Mouse (Mus musculus) thymus, adult 18-20 months (tissue): ENCODE results near the gene Cers6.

Experiments used
- DNase-seq, 2 experiments: peaks; one replicate each; pipeline ENCODE4 v3.0.0; 2022; ENCODE audit warnings: mixed read lengths in 2 of 2

The Cers6 gene

GRCm38 (mm10) chr2:68917524-68917923 lies 56.3 kb downstream of the Cers6 start:
- DNase-seq, result no peak

DNA sequence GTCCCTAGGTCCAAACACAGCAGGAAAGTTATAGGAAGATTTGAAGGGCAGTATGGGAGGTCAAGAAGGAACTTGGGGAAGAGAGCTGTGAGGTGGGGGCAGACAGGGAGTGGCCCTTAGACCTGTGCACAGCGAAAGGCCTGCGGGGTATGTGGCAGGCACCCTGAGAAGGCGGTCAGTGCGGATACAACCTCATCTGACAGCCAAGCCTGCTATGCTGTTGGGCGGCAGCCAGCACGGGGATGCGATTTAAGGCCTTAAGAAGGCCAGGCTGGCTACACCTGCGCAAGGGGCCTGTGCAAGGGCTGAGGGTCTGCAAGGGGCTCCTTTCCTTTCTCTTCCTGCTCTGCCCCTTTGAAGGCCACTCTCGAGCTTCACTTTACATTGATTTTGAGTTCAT lies 63.1 kb downstream of the Cers6 start:
- no peak for DNase-seq

DNA sequence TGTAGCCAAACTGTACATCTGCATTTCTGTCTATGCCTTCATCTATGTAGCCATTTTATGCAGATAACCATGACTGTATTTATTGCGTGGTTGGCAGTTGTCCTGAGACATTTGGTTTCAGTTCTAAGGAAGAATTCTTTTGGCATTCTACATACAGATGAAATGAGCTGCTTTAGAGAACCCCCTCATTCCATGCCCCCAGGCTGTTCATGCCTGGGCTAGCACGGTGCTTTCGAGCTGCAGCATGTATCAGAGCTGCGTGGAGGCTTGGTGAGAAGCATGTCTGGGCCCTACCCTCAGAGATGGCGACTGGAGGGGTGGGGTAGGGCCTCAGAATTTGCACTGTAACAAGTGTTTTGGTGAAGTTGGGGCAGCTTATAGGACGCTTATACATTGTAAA lies 64.3 kb downstream of the Cers6 start:
- no peak for DNase-seq

- no peak for DNase-seq
Observed at GRCm38 (mm10) chr2:68926913-68927790, 65.9 kb downstream of the Cers6 start.

DNA sequence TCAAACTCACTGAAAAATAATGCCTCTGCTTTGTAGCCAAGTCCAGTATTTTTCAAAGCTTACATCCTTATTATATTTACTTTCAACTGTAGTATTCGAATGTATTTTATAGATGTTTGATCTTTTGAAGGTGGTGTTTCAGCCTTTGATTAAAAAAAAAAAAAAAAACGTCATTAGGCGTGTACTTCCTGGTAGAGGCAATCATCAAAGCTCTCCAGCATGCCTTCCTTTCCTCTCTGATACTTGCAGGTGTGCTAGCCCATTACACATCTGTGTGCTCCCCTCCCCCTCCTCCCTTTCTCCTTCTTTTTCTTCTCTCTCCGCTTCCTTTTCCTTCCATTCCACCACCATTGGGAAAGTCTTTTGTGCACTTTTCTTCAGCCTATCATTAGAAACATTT lies 71.0 kb downstream of the Cers6 start:
- peak in 1 of 2 experiments; percentile 47 for DNase-seq

DNA sequence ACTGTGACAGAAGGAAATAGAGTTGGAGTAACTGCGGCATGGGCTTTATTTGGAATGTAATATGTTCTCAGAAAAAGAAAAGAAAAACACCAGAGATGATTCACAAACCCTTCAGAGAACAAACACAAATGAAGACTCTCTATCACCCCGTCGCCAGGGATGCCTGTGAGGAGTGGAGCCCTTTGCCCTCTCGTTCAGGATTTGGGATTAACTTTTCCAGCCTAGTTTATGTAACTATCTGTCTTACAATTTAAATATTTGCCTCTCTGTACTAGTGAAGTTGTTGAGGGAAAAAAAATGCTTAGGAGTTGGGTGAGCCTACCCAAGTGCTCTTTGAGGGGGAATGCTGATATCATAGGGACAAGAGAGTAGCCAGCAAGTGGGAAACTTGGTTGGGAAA lies 71.4 kb downstream of the Cers6 start:
- no peak for DNase-seq

DNA sequence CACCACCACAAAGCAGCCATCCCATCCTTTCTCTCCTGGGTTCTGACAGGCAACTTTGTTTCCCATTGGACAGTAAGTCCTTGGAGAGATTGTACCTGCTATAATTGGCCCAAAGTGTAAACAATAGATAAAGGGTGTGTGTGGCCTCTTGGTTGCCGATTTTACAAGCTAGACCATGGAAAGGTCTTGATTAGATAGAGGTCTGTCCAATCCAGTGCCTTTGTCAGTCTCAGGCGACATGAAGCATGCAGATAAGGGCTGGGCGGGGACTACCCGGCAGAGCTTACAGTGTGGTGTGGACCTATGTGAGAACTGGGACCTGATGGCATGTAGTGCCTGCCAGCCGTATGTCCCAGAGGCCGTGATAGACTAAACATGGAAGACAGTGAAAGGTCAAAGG lies 73.4 kb downstream of the Cers6 start:
- DNase-seq, result no peak

DNA sequence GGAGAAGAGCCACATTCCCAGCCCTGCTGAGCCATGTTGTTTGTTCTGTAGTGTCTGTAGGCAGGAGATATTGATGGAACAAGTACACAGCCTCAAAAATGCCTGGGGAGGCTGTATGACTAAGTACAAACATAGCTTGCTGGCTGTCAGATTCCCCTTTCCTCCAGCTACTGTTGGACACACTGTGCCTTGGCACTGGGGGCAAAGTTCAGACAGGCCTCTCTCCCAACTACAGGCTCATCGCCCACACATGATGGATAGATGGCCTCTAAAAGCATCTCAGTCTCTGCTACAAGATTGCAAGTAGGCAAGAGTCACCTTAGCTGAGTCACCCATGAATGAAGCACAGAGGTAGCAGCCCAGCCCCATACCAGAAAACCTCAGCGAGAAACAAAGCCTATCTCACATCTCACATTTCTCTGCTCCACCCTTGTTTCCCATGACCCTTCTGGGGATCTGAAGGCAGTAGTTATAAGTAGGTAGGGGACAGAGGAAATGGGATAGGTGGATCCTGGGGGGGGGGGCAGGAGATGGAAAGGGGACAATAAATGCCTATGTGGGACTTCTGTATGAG lies 74.6 kb downstream of the Cers6 start:
- peak in 1 of 2 experiments; percentile 15 for DNase-seq

- DNase-seq, result no peak
Observed at GRCm38 (mm10) chr2:68936773-68937172, 75.5 kb downstream of the Cers6 start.

DNA sequence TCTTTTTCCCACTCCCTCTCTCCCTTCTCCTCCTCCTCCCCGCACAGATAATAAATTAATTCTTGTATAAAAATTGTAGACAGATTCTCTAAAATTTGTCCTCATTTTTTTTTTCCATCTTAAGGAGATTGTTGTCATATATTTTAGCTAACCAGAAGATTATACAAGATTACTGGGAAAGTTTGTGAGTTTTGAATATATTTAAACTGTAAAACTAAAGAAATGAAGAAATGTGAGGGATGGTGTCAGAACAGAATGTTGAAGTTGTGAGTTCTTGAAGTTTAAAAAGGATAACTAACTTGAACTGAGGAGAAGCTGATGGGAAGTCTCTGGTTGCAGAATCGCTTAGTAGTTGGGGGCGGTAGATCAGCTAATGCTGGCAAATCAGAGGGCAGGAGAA lies 76.6 kb downstream of the Cers6 start:
- DNase-seq, result no peak

DNA sequence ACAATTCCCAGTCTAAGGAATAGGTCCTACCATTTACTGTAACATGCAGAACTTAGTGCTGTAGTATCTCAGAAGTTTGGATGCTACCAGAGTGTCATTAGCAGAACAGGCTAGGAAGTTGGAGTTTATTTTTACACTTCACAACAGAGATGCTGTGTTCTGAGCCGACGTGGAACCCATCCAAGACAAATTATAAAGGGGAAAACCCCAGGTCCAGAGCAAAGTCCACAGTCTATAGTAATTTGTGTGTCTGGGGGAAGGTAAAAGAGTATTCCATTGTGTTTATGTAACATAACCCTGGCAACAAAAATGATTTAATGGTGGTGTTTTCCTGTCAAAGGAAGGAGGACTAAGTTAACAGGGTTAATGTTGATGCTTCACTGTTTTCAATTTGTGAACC lies 83.7 kb downstream of the Cers6 start:
- DNase-seq, result no peak

- no peak for DNase-seq
Observed at GRCm38 (mm10) chr2:68945976-68946375, 84.7 kb downstream of the Cers6 start.

DNA sequence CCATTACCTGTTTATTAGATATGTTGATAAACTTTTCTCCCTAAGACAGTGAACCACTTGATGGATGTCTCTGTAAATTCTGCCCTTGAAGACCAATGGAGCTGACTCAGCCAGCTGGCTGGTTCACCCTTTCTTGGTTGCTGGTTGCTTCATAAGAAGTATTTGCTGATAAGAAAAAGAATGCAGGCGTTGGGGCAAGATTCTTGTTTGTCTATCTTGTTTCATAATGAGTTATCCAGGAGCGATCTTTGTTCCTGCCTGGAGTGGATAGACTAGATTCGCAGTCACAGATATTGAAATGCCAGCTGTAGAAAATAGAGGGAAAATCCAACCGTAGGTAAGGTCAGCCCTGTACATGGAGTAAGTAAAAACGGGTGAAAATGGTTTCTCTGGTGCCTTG lies 85.6 kb downstream of the Cers6 start:
- no peak for DNase-seq

DNA sequence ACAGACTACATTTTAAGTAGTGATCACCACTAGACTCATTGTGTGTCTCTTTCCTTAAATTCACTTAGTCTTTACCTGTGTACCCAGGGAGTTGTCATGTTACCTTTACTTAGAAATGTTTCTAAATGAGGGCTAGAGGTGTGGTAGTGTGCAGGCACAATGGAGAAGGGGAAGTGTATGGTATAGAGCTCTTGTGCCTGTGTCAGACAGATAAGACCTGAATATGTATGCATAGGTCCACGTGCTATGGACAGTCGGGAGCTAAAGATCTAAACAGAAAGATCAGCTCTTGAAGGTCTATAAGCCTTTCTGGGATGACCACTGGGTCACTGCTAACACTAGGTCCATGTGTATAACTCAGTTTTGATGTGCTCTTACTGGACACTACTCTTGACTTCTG lies 87.9 kb downstream of the Cers6 start:
- DNase-seq, result no peak

GRCm38 (mm10) chr2:68949728-68950127 lies 88.5 kb downstream of the Cers6 start:
- no peak for DNase-seq

GRCm38 (mm10) chr2:68951706-68952105 lies 90.5 kb downstream of the Cers6 start:
- no peak for DNase-seq

GRCm38 (mm10) chr2:68953688-68954087 lies 92.4 kb downstream of the Cers6 start:
- DNase-seq, result no peak

DNA sequence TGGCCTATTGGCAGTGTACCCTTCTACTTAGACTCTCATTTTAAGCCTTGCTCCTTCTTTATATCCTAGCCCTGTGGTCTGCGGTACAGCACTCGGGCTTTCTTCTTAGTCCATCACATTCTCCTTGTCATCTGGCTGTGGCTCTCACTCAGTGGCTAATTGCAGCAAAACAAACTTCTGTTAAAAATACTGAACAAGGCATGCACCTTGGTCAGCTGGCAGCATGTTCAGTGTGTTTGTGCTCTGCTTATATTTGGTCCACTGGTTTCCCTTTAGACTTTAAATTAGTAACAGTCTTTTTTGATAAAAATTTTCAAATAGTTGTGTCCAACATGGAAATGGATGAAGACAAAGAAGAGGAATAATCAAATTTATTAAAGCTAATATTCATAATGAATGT lies 94.3 kb downstream of the Cers6 start:
- no peak for DNase-seq

DNA sequence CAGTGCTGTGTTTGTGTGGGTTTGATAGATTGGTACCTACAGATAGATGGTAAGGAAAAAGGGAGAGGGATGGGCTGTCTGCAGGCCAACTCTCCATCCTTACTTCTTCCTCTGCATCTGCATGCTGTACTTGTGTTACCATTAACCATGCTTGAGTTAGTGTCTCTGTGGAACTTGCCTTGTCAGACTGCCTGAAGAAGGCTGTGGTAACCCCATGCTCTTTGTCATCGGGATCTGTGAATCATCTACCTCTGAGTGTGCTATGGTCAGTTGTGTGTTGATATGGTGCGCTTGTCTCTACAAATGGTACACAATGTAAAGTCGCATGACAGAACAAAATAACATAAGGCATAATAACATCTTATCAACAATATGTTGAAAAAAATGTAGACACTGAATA lies 94.9 kb downstream of the Cers6 start:
- no peak for DNase-seq

- DNase-seq, result peak in 1 of 2 experiments; percentile 49
Observed at GRCm38 (mm10) chr2:68957831-68958230, 96.6 kb downstream of the Cers6 start.

DNA sequence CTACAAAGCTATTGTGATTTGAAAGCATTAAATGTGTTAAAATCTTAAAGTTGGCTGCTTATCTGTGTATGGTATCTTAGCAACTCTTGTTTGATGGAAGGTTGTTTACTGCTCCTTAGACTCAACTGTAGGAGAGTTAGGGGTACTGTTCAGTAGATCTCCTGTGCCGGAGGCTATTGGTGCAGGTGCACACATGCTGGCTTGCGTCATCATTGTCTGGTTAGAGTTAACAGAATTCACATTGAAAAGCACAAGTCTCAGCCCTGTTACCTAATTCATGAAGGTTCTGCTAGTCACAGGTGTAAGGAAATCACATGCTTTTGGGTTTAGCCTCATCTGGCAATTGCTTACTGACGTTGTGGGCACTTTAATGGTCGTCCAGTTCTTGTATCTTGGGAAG lies 98.3 kb downstream of the Cers6 start:
- DNase-seq, result peak in 1 of 2 experiments; percentile 49

- DNase-seq, result peak in 1 of 2 experiments; percentile 53
Observed at GRCm38 (mm10) chr2:68960060-68960459, 98.8 kb downstream of the Cers6 start.

DNA sequence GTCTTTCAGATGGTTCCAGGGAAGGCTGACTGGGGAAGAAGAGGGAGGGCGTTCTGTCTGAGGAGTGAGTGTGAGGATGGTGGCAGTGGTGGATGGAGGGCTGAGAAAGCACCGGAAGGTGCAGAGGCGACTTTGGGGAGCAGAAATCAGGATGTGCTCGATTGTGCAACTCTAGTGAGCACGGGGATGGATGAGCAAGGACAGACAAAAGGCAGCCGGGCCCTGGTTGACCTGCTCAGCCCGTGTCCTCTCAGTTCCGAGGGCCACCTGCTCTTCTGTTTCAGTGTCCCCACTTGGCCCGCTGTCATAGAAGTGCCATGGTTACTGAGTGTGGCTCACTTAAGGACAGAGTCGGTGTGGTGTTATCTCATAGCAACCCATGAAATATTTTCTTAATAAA lies 99.4 kb downstream of the Cers6 start:
- no peak for DNase-seq

DNA sequence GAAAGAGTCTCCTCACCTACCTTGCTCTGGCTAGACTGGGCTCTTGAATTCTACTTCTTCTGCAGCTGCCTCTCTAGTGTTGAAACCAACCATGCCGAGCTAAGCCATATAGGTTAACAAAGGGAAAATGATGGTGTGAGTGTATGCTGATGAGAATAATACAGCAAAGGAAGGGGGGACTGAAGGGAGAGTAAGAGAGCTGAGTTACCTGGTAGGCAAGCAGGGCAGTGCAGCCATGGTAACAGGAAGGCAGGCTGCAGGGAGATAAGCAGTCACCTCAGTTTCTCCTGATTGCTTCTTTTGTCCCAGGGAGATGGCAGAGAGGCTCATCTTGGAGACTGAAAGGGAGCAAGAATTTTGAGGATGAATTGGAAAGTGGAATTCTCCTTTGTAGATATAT lies 105.1 kb downstream of the Cers6 start:
- no peak for DNase-seq

- no peak for DNase-seq
Observed at GRCm38 (mm10) chr2:68968028-68968427, 106.8 kb downstream of the Cers6 start.
